Mouse (Mus musculus) erythroblast, embryonic 14.5 days (primary cell): Measurements from ENCODE around the gene Afg1l.

Experiments used
- GATA1 ChIP-seq: IDR thresholded peaks from 2 replicates; pipeline ENCODE4 v1.6.1; 2012; ENCODE audit warnings: low read length, inconsistent platforms, mixed read lengths
- TAL1 ChIP-seq: IDR thresholded peaks from 3 replicates; pipeline ENCODE4 v1.6.1; 2012; ENCODE audit warnings: low read length, inconsistent platforms, mixed read lengths

DNA sequence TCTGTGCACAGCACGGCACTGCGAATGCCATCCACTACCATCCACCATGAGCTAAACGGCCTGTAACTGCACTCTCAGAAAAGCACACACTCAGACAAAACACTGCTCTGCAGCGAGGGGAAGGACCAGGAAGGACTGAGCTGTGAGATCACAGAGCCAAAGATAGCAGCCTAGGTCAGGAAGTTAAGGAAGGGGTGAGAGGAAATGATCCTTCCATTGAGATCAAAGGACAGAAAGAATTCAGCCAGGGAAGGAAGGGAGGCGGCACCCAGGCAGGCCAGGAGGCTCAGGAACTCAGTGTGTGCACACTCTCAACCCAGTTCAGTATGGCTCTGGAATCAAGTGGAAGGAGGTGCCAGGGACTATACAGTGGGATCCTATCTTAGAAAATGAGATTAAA, 14.1 kb downstream of the Afg1l start:
- TF ChIP-seq TAL1 = no peak
- no peak for TF ChIP-seq GATA1
